Mouse (Mus musculus) right cerebral cortex, postnatal 4 days (tissue): ENCODE measurements around the gene Memo1.

Source experiments
- DNase-seq: peaks from one replicate; pipeline ENCODE4 v3.0.0-alpha.2; 2022

Gene Memo1

GRCm38 (mm10) chr17:74293687-74294425 lies 1.5 kb downstream of the Memo1 start:
- no peak for DNase-seq

DNA sequence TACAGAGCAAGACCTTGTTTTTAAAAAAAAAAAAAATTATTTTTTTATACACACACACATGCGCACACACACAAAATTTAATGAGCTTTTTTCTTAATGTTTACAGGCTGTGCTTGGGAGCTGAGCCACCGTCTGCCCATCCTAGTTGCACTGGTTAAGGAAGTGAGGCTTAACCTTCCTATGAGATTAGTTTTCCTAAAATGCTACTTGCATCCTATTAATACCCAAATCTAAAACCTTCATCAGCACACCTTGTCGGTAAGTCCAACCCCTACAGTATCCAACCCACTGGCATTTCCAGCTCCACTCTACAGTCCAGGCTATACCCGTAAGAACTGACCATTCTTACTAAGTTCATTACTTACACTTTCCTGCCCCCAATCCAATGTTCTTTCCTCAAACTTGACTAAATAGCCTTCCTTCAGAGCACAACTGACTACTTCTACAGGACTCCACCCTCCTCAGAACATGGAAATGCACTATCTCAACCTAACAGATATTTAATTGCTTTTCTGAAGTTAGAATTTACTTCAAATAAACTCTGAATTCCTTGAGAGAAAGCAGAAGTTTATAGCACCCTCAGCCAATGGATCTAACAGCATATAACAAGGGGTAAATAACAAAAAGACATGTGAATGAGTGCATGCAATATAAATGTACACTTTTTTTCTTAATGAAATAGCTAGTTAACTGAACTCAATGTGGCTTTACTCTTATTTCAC lies 3.5 kb downstream of the Memo1 start:
- DNase-seq: no peak

GRCm38 (mm10) chr17:74290869-74291268 lies 4.5 kb downstream of the Memo1 start:
- no peak for DNase-seq

- no peak for DNase-seq
Observed at GRCm38 (mm10) chr17:74290198-74290597, 5.1 kb downstream of the Memo1 start.

- DNase-seq: no peak
Observed at GRCm38 (mm10) chr17:74288626-74289025, 6.7 kb downstream of the Memo1 start.

DNA sequence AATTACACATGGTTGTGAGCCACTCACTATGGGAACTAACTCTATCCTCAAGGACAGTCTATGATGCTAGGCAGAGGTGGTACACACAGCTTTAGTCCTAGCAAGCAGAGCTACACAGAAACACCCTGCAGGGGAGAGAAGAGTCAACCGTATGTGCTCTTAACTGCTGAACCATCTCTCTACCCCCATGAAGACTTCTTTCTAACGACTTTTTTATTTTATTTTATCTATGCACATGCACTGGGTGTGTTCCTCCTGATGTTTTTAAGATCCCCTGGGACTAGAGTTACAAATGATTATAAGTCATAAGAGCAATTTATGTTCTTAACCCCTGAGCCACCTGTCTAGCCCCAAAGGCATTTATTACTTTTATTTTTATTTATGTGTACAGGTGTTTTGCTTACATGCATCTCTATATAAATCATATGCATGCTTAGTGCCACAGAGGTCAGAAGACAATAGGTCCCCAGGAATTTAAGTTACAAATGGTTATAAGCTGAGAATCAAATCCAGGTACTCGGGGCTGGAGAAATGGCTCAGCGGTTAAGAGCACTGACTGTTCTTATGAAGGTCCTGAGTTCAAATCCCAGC lies 9.1 kb downstream of the Memo1 start:
- DNase-seq: no peak

GRCm38 (mm10) chr17:74285730-74286129 lies 9.6 kb downstream of the Memo1 start:
- no peak for DNase-seq

- no peak for DNase-seq
Observed at GRCm38 (mm10) chr17:74284397-74285115, 10.8 kb downstream of the Memo1 start.

GRCm38 (mm10) chr17:74282024-74282423 lies 13.3 kb downstream of the Memo1 start:
- DNase-seq: no peak

DNA sequence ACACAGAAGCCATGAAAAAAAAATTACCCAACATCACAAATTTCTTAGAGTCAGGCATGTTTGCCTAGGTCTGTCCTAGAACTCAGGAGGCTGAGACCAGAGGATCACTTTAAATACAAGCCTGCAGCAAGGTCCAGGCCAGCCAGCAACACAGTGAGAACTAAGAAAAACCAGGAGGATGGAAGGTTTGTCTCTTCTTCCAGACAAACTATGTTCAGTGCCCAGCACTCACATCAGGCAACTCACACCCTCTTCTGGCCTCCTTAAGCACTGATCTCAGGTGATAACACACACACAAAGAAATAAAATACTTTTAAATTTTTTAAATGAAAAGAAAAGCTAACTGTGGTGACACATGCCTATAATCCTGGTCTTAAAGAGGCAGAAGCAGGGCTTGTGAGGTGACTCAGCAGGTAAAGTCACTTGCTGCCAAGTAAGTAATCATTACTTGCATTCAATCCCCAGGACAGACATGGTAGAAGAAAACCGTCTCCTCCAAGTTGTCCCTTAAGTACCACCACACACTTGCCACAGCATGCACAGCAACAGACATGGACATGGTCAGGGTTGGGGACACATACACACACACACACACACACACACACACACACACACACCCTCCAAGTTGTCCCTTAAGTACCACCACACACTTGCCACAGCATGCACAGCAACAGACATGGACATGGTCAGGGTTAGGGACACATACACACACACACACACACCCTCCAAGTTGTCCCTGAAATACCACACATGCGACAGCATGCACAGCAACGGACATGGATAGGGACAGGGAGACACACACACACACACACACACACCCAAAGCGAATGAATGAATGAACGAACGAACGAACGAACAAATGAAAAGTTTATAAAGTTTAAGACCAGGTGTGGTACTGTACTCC lies 16.1 kb downstream of the Memo1 start:
- no peak for DNase-seq

DNA sequence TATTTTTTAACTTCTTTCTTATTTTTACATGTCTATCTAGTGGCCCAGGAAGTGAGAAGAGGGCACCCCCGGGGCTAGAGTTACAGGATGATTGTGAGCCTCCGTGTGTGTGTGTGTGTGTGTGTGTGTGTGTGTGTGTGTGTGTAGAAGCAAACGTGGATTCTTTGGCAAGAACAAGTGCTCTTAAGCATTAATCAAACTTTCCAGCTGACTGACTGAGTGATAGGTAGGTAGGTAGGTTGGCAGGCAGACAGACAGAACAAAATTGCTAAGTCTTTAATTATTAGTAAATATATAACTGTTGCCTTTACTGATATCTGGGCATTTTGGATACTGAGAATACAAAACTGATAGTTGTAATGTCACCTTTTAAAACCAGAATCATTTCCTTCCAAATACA lies 20.9 kb downstream of the Memo1 start:
- no peak for DNase-seq

GRCm38 (mm10) chr17:74272683-74273205 lies 22.6 kb downstream of the Memo1 start:
- DNase-seq: peak; percentile 4

- DNase-seq: no peak
Observed at GRCm38 (mm10) chr17:74271541-74272268, 23.6 kb downstream of the Memo1 start.

- no peak for DNase-seq
Observed at GRCm38 (mm10) chr17:74270205-74270604, 25.1 kb downstream of the Memo1 start.

DNA sequence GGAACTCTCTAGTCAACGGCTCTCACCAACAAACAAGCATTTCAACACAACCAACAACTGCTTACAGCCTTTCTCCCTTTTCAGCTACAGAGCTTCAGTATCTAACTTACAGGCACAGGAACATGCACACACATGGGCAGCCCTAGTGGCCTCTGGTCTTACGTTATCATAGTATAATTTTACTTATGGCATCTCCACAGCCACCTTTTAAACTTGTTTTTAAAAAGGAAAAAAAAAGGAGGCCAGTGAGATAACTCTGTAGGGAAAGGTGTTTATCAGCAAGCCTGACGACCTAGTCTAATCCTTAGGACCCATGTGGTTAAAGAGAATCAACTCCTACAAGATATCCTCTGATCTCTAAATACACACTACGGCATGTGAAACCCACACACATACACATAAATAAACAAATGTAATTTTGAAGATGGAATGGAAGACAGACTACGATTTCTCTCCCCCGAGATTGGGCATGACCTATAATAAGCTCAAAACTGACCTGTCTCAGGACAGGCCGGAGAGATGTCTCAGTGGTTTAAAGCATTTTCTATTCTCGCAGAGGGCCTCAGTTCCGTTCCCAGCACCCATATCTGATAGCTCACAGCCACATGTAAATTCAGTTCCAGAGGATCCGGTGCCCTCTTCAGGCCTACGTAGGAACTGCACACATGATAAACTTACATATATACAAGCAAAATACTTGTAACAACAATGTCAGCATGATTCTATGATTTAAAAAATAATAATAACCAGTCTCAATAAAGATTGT lies 27.7 kb downstream of the Memo1 start:
- no peak for DNase-seq

GRCm38 (mm10) chr17:74265636-74266035 lies 29.7 kb downstream of the Memo1 start:
- DNase-seq: no peak

GRCm38 (mm10) chr17:74265156-74265505 lies 30.2 kb downstream of the Memo1 start:
- DNase-seq: no peak

GRCm38 (mm10) chr17:74264333-74265155 lies 30.8 kb downstream of the Memo1 start:
- no peak for DNase-seq

GRCm38 (mm10) chr17:74262415-74262814 lies 32.9 kb downstream of the Memo1 start:
- DNase-seq: no peak

- DNase-seq: no peak
Observed at GRCm38 (mm10) chr17:74245284-74245683, 50.0 kb downstream of the Memo1 start.
